Mouse (Mus musculus): Measurements from ENCODE around the gene Rcc2.

Gene Rcc2

GRCm38 (mm10) chr4:140688044-140688825, 12.1 kb upstream of the Rcc2 start:
- DNase-seq = no peak

GRCm38 (mm10) chr4:140688826-140689425, 11.4 kb upstream of the Rcc2 start:
- DNase-seq = no peak

GRCm38 (mm10) chr4:140689873-140690655, 10.3 kb upstream of the Rcc2 start:
- DNase-seq = no peak

GRCm38 (mm10) chr4:140691481-140691880, 8.9 kb upstream of the Rcc2 start:
- DNase-seq = no peak

GRCm38 (mm10) chr4:140693513-140693912, 6.8 kb upstream of the Rcc2 start:
- DNase-seq = no peak

- no peak for DNase-seq
Measured at GRCm38 (mm10) chr4:140694551-140695060, 5.7 kb upstream of the Rcc2 start.

- no peak for DNase-seq
Measured at GRCm38 (mm10) chr4:140695146-140695545, 5.2 kb upstream of the Rcc2 start.

- no peak for DNase-seq
Measured at GRCm38 (mm10) chr4:140695675-140696585, 4.4 kb upstream of the Rcc2 start.

GRCm38 (mm10) chr4:140699441-140700127, 757 bp upstream of the Rcc2 start:
- DNase-seq = peak; percentile 51

GRCm38 (mm10) chr4:140701049-140701715, 841 bp downstream of the Rcc2 start:
- DNase-seq = peak; percentile 77

GRCm38 (mm10) chr4:140701716-140702561, 1.6 kb downstream of the Rcc2 start:
- peak; percentile 43 for DNase-seq

- DNase-seq = peak; percentile 79
Measured at GRCm38 (mm10) chr4:140702611-140703327, 2.4 kb downstream of the Rcc2 start.

GRCm38 (mm10) chr4:140703636-140704035, 3.3 kb downstream of the Rcc2 start:
- no peak for DNase-seq

GRCm38 (mm10) chr4:140704166-140704565, 3.8 kb downstream of the Rcc2 start:
- DNase-seq = no peak

- no peak for DNase-seq
Measured at GRCm38 (mm10) chr4:140707615-140708014, 7.3 kb downstream of the Rcc2 start.

GRCm38 (mm10) chr4:140708297-140708927, 8.1 kb downstream of the Rcc2 start:
- no peak for DNase-seq

GRCm38 (mm10) chr4:140709111-140709510, 8.8 kb downstream of the Rcc2 start:
- no peak for DNase-seq

- DNase-seq = no peak
Measured at GRCm38 (mm10) chr4:140709617-140710016, 9.3 kb downstream of the Rcc2 start.

GRCm38 (mm10) chr4:140710781-140711180, 10.4 kb downstream of the Rcc2 start:
- no peak for DNase-seq

All from right cerebral cortex, postnatal 14 days (tissue).